Mouse (Mus musculus) C2C12 (cell line): ENCODE measurements around the gene Mtmr11.

Source experiments
- CTCF ChIP-seq: IDR thresholded peaks from one replicate; pipeline ENCODE4 v1.5.1; 2011; ENCODE audit not compliant: control insufficient read depth, insufficient read depth, insufficient read length
- MYOD1 ChIP-seq: IDR thresholded peaks from one replicate; pipeline ENCODE4 v1.6.1; 2011; ENCODE audit warnings: low read depth; ENCODE audit not compliant: control insufficient read depth, insufficient read length
- MYOG ChIP-seq: IDR thresholded peaks from one replicate; pipeline ENCODE4 v1.6.1; 2011; ENCODE audit not compliant: control insufficient read depth, insufficient read length; ENCODE audit errors: extremely low read depth
- USF1 ChIP-seq: IDR thresholded peaks from one replicate; pipeline ENCODE4 v1.6.1; 2011; ENCODE audit warnings: low read depth, mild to moderate bottlenecking, control low read depth, moderate library complexity

- TF ChIP-seq CTCF (no peak), MYOD1 (no peak), USF1 (no peak), MYOG (no peak)
Observed at GRCm38 (mm10) chr3:96173185-96173584, 11.4 kb downstream of the Mtmr11 start.
